Mouse (Mus musculus) CH12.LX (cell line): ENCODE measurements at regions not wholly inside any gene's neighbourhood (a gene's known extent, or its start where the extent isn't known, plus 50 kb on each side); places are given as distances from the start of the nearest gene placed in this dataset.

Experiments
- CTCF ChIP-seq, 2 experiments: IDR thresholded peaks in 1 of 2; conservative IDR thresholded peaks in 1 of 2; 2 replicates each; pipeline ENCODE4 v1.5.1; 2011 to 2012; ENCODE audit warnings: low read depth in 2 of 2, low read length in 2 of 2, improper control_type of control experiment in 1 of 2, inconsistent platforms in 1 of 2, mild to moderate bottlenecking in 1 of 2, moderate library complexity in 1 of 2
- EP300 ChIP-seq: IDR thresholded peaks from 2 replicates; pipeline ENCODE4 v1.6.1; 2011; ENCODE audit warnings: low read length, improper control_type of control experiment
- HCFC1 ChIP-seq: IDR thresholded peaks from 2 replicates; pipeline ENCODE4 v1.6.1; 2012; ENCODE audit warnings: low read depth, mild to moderate bottlenecking, inconsistent platforms, low read length, improper control_type of control experiment
- MAFK ChIP-seq: IDR thresholded peaks from 2 replicates; pipeline ENCODE4 v1.6.1; 2011; ENCODE audit warnings: low read length, improper control_type of control experiment; ENCODE audit not compliant: insufficient replicate concordance
- UBTF ChIP-seq: IDR thresholded peaks from 2 replicates; pipeline ENCODE4 v1.6.1; 2012; ENCODE audit warnings: low read depth, mild to moderate bottlenecking, inconsistent platforms, low read length, improper control_type of control experiment, moderate library complexity

- TF ChIP-seq CTCF (conservative IDR thresholded peaks at IDR 0.05 in 1 of 2, IDR thresholded peaks at IDR 0.05 in 1 of 2; ENCODE audit: low read depth in 2 of 2, low read length in 2 of 2) = no peak
- no peak for TF ChIP-seq UBTF
- no peak for TF ChIP-seq MAFK
- no peak for TF ChIP-seq HCFC1
- TF ChIP-seq EP300 = no peak
Observed at GRCm38 (mm10) chr13:69331537-69332435, 201.8 kb upstream of the Nsun2 start.
